ENCODE assay signal across 19 mouse cellular contexts in genomic region chr3:66079886-66080285, GRCm38 (mm10).
DNase-seq lines count a peak whose midpoint lies in the region; ATAC-seq and TF ChIP-seq lines count a peak whose summit lies in the region.
"Had no signal": no experiment of that assay in that cellular context is flagged by ENCODE, and none has a peak within 500 bp of the region (broad histone marks: within the 10 kb centered on the region; RNA-seq: fewer than 3 reads in every experiment).

No protein-coding gene starts in this region.

- no peak overlapping the region for H3K4me3 ChIP-seq in C2C12 (ENCODE audit: insufficient read depth, poor library complexity, severe bottlenecking)
- no peak overlapping the region for H3K4me3 ChIP-seq in cortical plate, adult 2 months (ENCODE audit: insufficient read depth, low read length)
- no peak overlapping the region for H3K4me3 ChIP-seq in midbrain, embryonic 13.5 days (replicated peaks)
- H3K4me3 ChIP-seq in kidney, embryonic 14.5 days (ENCODE audit: low read length) = no peak overlapping the region
- no peak overlapping the region for H3K4me3 ChIP-seq in kidney, embryonic 15.5 days (replicated peaks)
- H3K4me3 ChIP-seq: embryonic facial prominence, embryonic 12.5 days; heart, adult 2 months; limb, embryonic 15.5 days; liver, embryonic 15.5 days; midbrain, embryonic 12.5 days; stomach, embryonic 15.5 days had no signal

- H3K4me1 ChIP-seq in cortical plate, adult 2 months (ENCODE audit: control insufficient read depth, insufficient read depth, low read length) = peaks cover 4% of the 10 kb centered on the region; the same call in 1 of the 2 replicates
- H3K4me1 ChIP-seq in midbrain, embryonic 13.5 days (replicated peaks) = peaks cover 3% of the 10 kb centered on the region; the same call in 1 of the 2 replicates
- 0 out of 2 replicates have a peak, but pooled peaks cover 5% of the 10 kb centered on the region for H3K4me1 ChIP-seq in kidney, embryonic 14.5 days (ENCODE audit: control insufficient read depth, insufficient read depth, low read length)
- peaks cover 2% of the 10 kb centered on the region; the same call in 1 of the 2 replicates for H3K4me1 ChIP-seq in kidney, embryonic 15.5 days
- H3K4me1 ChIP-seq: midbrain, embryonic 12.5 days; stomach, embryonic 15.5 days had no signal

- no peaks in the 10 kb centered on the region for H3K27me3 ChIP-seq in C2C12 (ENCODE audit: control insufficient read depth, insufficient read depth, insufficient read length)
- H3K27me3 ChIP-seq in midbrain, embryonic 13.5 days = no peaks in the 10 kb centered on the region
- H3K27me3 ChIP-seq in kidney, embryonic 14.5 days (ENCODE audit: control insufficient read depth, insufficient read depth, low read length) = no peaks in the 10 kb centered on the region
- H3K27me3 ChIP-seq in kidney, embryonic 15.5 days = no peaks in the 10 kb centered on the region
- H3K27me3 ChIP-seq: embryonic facial prominence, embryonic 12.5 days; limb, embryonic 15.5 days; liver, embryonic 15.5 days; midbrain, embryonic 12.5 days; stomach, embryonic 15.5 days had no signal

- TF ChIP-seq CTCF in C2C12 (IDR thresholded peaks at IDR 0.05; ENCODE audit: control insufficient read depth, insufficient read depth, insufficient read length) = no peak
- no peak for TF ChIP-seq CTCF in cortical plate, adult 2 months (IDR thresholded peaks at IDR 0.05; ENCODE audit: extremely low read depth, insufficient read depth, low read length)

- no peaks in the 10 kb centered on the region for H3K36me3 ChIP-seq in C2C12 (ENCODE audit: control insufficient read depth, insufficient read depth)
- H3K36me3 ChIP-seq in midbrain, embryonic 13.5 days = no peaks in the 10 kb centered on the region
- H3K36me3 ChIP-seq in kidney, embryonic 14.5 days (ENCODE audit: control insufficient read depth, insufficient read depth, low read length) = no peaks in the 10 kb centered on the region
- H3K36me3 ChIP-seq in kidney, embryonic 15.5 days = no peaks in the 10 kb centered on the region
- H3K36me3 ChIP-seq: embryonic facial prominence, embryonic 12.5 days; G1E; limb, embryonic 15.5 days; liver, embryonic 15.5 days; midbrain, embryonic 12.5 days; stomach, embryonic 15.5 days had no signal

- WGBS in midbrain, embryonic 13.5 days = 93% methylated on average over 4 of the region's 4 CpGs
- 89% methylated on average over 4 of the region's 4 CpGs for WGBS in kidney, embryonic 14.5 days
- 84% methylated on average over 4 of the region's 4 CpGs for WGBS in kidney, embryonic 15.5 days

- DNase-seq in 3134 (ENCODE audit: extremely low read depth, insufficient read length, low spot score) = peak; percentile 71
- peak; percentile 74 for DNase-seq in adrenal gland, adult 2 months
- DNase-seq: cerebellum, adult 9-11 months; gastrocnemius, postnatal 10 days; heart, adult 2 months; thymus, adult 2 months had no signal

- H3K79me3 ChIP-seq in C2C12 (ENCODE audit: low read depth) = no peaks in the 10 kb centered on the region

- H3K9me3 ChIP-seq in midbrain, embryonic 13.5 days = no peaks in the 10 kb centered on the region
- H3K9me3 ChIP-seq in kidney, embryonic 14.5 days (ENCODE audit: control insufficient read depth, low read length) = no peaks in the 10 kb centered on the region
- H3K9me3 ChIP-seq in kidney, embryonic 15.5 days (replicated peaks) = no peaks in the 10 kb centered on the region
- H3K9me3 ChIP-seq: embryonic facial prominence, embryonic 12.5 days; G1E; limb, embryonic 15.5 days; liver, embryonic 15.5 days; midbrain, embryonic 12.5 days; stomach, embryonic 15.5 days had no signal

- no peak for TF ChIP-seq POLR2A in cortical plate, adult 2 months (IDR thresholded peaks at IDR 0.05; ENCODE audit: extremely low read depth, insufficient read depth, low read length)

- no peak for ATAC-seq in midbrain, embryonic 13.5 days
- no peak for ATAC-seq in kidney, embryonic 14.5 days (ENCODE audit: low FRiP score, low TSS enrichment)
- ATAC-seq in kidney, embryonic 15.5 days (replicated peaks; ENCODE audit: low FRiP score) = no peak
- ATAC-seq: CD4-positive, CD25-positive, alpha-beta regulatory T cell, adult 4 months had no signal

- H3ac ChIP-seq in C2C12 (ENCODE audit: control insufficient read depth, insufficient read length, low read depth) = no peak overlapping the region

- H3K79me2 ChIP-seq in C2C12 (ENCODE audit: control insufficient read depth, insufficient read depth) = no peaks in the 10 kb centered on the region

- no peak overlapping the region for H3K4me2 ChIP-seq in midbrain, embryonic 13.5 days (replicated peaks)
- H3K4me2 ChIP-seq in kidney, embryonic 14.5 days (replicated peaks; ENCODE audit: low read depth, low read length) = no peak overlapping the region
- no peak overlapping the region for H3K4me2 ChIP-seq in kidney, embryonic 15.5 days
- H3K4me2 ChIP-seq: embryonic facial prominence, embryonic 12.5 days; limb, embryonic 15.5 days; liver, embryonic 15.5 days; midbrain, embryonic 12.5 days; stomach, embryonic 15.5 days had no signal

- no peak overlapping the region for H3K9ac ChIP-seq in midbrain, embryonic 13.5 days (replicated peaks)
- no peak overlapping the region for H3K9ac ChIP-seq in kidney, embryonic 14.5 days (ENCODE audit: low read depth, low read length)
- H3K9ac ChIP-seq in kidney, embryonic 15.5 days = no peak overlapping the region
- H3K9ac ChIP-seq: embryonic facial prominence, embryonic 12.5 days; limb, embryonic 15.5 days; liver, embryonic 15.5 days; midbrain, embryonic 12.5 days; stomach, embryonic 15.5 days had no signal

- H3K27ac ChIP-seq in cortical plate, adult 2 months (ENCODE audit: insufficient read depth, low read length) = peak overlapping the region; percentile 47; the same call in 1 of the 2 replicates
- H3K27ac ChIP-seq in midbrain, embryonic 13.5 days = no peak overlapping the region
- H3K27ac ChIP-seq in kidney, embryonic 14.5 days (ENCODE audit: low read depth, low read length) = no peak overlapping the region
- no peak overlapping the region for H3K27ac ChIP-seq in kidney, embryonic 15.5 days
- H3K27ac ChIP-seq: embryonic facial prominence, embryonic 12.5 days; heart, adult 2 months; liver, embryonic 15.5 days; macrophage; midbrain, embryonic 12.5 days; stomach, embryonic 15.5 days had no signal

TF ChIP-seq in C2C12, 6 proteins besides CTCF, POLR2A, EP300 and RAD21:
- TF ChIP-seq CEBPB (IDR thresholded peaks at IDR 0.05; ENCODE audit: low read depth) (no peak), MYOD1 (IDR thresholded peaks at IDR 0.05; ENCODE audit: control insufficient read depth, insufficient read length, low read depth) (peak; percentile 47), MYOG (IDR thresholded peaks at IDR 0.05; ENCODE audit: control insufficient read depth, extremely low read depth, insufficient read length) (no peak), FOSL1 (IDR thresholded peaks at IDR 0.05; ENCODE audit: insufficient read depth, low read length, poor library complexity, severe bottlenecking) (peak; percentile 76), MAX (IDR thresholded peaks at IDR 0.05) (peak; percentile 77), USF1 (IDR thresholded peaks at IDR 0.05; ENCODE audit: low read depth) (no peak)
